Mouse (Mus musculus): ENCODE results near the gene Ankrd28. TPM values are rescaled to one million over a fixed set of nuclear protein-coding genes. Genes with fewer than 3 reads are reported as not detected.

The Ankrd28 gene
- polyA plus RNA-seq, 1 experiment from 2014 or later = 9.9 TPM

DNA sequence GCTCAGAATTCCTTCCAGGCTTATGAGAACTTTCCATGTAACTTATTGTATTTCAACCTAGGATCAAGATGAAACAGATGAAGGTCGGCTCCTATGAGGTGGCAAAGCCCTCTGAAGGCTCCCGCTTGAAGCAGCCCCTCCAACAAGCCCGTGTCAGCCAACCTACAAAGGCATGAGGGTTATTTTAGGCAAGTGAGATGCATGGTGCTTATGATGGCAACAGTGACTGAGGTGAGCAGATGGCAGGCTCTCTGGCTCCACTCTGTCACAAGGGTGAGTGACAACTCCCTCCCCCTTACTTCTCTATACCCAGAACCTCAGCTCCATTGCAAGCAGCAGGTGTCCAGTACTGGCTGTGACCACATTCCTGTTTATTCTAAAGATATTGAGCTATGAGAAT is 133.1 kb downstream of the Ankrd28 start:
- no peak overlapping the region for H3K4me3 ChIP-seq
- no peak overlapping the region for H3K9ac ChIP-seq
- no peak overlapping the region for H3K27ac ChIP-seq
- peaks cover 30% of the 10 kb centered on the region for H3K36me3 ChIP-seq
- 91% methylated on average over 3 of the region's 3 CpGs for WGBS
- no peak for ATAC-seq (ENCODE audit: insufficient number of reproducible peaks, insufficient read depth, low FRiP score, low TSS enrichment)
- H3K27me3 ChIP-seq = no peaks in the 10 kb centered on the region
- no peaks in the 10 kb centered on the region for H3K4me1 ChIP-seq
- H3K4me2 ChIP-seq (replicated peaks) = no peak overlapping the region
- no peaks in the 10 kb centered on the region for H3K9me3 ChIP-seq

DNA sequence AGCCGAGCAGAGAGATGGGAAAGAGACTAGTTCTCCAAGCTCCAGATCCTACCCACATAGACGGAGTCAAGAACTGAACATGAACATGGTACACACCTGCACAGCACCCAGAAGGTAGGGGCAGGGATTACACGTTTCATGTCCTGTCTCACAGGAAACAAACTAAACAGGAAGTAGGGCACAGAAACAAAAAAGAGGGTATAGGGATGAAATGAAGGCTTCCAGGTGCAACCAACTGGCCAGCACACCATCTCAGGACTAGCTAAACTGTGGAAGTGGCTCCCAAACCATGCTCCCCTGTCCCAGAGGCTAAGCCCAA is 133.5 kb downstream of the Ankrd28 start:
- Histone ChIP-seq H3K27me3 (no peaks in the 10 kb centered on the region), H3K9me3 (no peaks in the 10 kb centered on the region), H3K4me3 (no peak overlapping the region), H3K9ac (no peak overlapping the region), H3K4me2 (replicated peaks) (no peak overlapping the region), H3K4me1 (no peaks in the 10 kb centered on the region), H3K36me3 (peaks cover 26% of the 10 kb centered on the region), H3K27ac (no peak overlapping the region)
- 91% methylated on average over 3 of the region's 3 CpGs for WGBS
- no peak for ATAC-seq (ENCODE audit: insufficient number of reproducible peaks, insufficient read depth, low FRiP score, low TSS enrichment)

DNA sequence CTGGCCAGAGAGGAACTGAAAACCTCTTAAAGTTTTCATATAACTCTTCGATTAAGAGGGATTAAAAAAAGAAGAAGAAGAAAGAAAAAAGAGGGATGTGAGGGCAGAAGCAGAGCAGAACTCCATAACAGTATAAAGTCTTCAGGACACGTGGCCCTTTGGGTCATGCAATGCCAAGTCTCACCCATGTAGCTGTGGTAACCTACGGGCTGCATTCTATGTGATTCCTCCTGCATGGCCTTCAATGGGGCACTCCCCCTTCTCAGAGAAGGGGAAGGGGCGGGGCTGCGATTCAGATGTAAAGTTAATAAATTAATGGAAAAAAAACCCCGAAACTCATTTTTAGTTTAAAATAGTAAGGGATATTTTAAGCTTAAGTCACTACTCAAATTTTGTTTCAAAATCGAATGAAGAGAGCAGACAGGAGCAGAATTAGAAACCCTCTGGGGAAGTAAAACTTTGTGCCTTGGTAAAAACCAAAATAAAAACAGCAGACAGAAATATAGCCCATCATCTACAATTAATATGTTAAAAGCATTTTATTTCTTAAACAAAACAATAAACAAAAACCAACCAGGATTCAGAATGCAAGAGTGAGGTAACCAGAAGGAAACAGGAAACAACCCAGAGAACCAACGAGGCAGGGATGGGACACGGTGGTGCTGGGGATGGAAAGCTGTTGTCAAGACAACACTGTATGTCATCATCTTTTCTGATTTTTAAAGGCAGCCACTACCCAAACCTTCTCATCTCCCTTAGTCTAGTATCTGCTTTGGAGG is 134.1 kb downstream of the Ankrd28 start:
- Histone ChIP-seq H3K9ac (no peak overlapping the region), H3K4me3 (no peak overlapping the region), H3K36me3 (peaks cover 22% of the 10 kb centered on the region; the same call in 1 of the 2 replicates), H3K27ac (no peak overlapping the region), H3K4me1 (no peaks in the 10 kb centered on the region), H3K9me3 (no peaks in the 10 kb centered on the region), H3K4me2 (replicated peaks) (no peak overlapping the region), H3K27me3 (no peaks in the 10 kb centered on the region)
- no peak for ATAC-seq (ENCODE audit: insufficient number of reproducible peaks, insufficient read depth, low FRiP score, low TSS enrichment)
- WGBS = 86% methylated on average over 9 of the region's 9 CpGs

DNA sequence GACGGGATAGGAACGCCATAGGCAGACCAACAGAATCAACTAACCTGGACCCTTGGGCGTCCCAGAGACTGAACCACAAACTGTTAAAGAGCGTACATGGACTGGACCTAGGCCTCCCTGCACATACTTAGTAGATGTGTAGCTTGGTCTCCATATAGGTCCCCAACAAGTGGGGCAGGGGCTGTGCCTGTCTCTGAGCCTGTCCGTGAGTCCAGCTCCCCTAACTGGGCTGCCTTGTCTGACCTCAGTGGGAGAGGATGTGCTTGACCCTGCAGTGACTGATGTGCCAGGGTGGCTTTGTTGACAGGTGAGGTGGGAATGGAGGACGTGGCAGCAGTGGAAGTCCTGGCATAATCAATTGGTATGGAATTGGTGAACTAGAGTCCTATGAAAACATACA is 137.9 kb downstream of the Ankrd28 start:
- 88% methylated on average over 6 of the region's 6 CpGs for WGBS
- no peaks in the 10 kb centered on the region for H3K9me3 ChIP-seq
- H3K27ac ChIP-seq = no peak overlapping the region
- H3K4me3 ChIP-seq = no peak overlapping the region
- 0 out of 2 replicates have a peak, but pooled peaks cover 6% of the 10 kb centered on the region for H3K36me3 ChIP-seq
- H3K9ac ChIP-seq = no peak overlapping the region
- no peaks in the 10 kb centered on the region for H3K27me3 ChIP-seq
- no peak overlapping the region for H3K4me2 ChIP-seq (replicated peaks)
- H3K4me1 ChIP-seq = no peaks in the 10 kb centered on the region
- no peak for ATAC-seq (ENCODE audit: insufficient number of reproducible peaks, insufficient read depth, low FRiP score, low TSS enrichment)

DNA sequence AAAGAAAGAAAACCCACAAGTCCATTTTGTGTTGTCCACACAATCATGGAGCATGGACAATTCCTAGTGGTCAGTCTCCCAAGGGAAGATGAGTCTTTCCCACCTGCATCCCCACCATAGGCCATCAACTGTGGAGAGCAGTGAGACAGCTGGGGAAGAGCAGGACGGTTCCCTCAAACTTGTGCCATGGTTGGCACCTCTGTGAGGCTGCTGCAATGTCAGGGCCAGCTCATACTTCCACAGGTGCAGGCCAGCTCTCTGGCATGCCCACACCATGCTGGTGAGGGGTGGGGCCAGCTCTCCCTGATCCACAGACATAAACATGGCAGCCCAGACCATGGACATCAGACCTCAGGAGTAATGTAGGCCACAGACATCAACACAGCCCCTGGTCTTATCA is 144.2 kb downstream of the Ankrd28 start:
- Histone ChIP-seq H3K9me3 (no peaks in the 10 kb centered on the region), H3K4me3 (no peak overlapping the region), H3K27me3 (no peaks in the 10 kb centered on the region), H3K4me1 (no peaks in the 10 kb centered on the region), H3K27ac (no peak overlapping the region), H3K4me2 (replicated peaks) (no peak overlapping the region), H3K9ac (no peak overlapping the region), H3K36me3 (no peaks in the 10 kb centered on the region)
- no peak for ATAC-seq (ENCODE audit: insufficient number of reproducible peaks, insufficient read depth, low FRiP score, low TSS enrichment)
- WGBS = 100% methylated on average over 1 of the region's 1 CpGs

DNA sequence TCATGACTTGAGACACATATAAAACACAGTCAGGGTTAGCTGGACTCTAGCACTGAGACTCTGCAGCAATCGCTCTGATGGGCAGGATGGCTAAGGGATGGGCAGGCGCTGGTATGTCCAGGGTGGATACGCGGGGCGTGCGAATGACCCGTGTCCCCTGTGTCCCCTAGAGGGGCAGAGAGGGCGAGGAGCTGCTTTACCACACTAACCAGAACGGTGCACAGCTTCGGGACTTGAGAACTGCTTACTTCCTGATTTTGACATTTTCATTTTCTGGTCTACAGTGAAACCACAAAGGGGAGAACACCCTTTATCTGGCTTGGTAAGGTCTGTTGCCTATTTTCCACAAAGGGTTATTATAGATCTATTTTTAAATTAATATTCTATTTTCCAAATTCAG is 144.8 kb downstream of the Ankrd28 start:
- WGBS = 83% methylated on average over 10 of the region's 10 CpGs
- no peak overlapping the region for H3K9ac ChIP-seq
- H3K4me2 ChIP-seq (replicated peaks) = no peak overlapping the region
- no peaks in the 10 kb centered on the region for H3K36me3 ChIP-seq
- H3K27ac ChIP-seq = no peak overlapping the region
- H3K4me1 ChIP-seq = no peaks in the 10 kb centered on the region
- ATAC-seq (ENCODE audit: insufficient number of reproducible peaks, insufficient read depth, low FRiP score, low TSS enrichment) = no peak
- no peak overlapping the region for H3K4me3 ChIP-seq
- H3K27me3 ChIP-seq = no peaks in the 10 kb centered on the region
- H3K9me3 ChIP-seq = no peaks in the 10 kb centered on the region

DNA sequence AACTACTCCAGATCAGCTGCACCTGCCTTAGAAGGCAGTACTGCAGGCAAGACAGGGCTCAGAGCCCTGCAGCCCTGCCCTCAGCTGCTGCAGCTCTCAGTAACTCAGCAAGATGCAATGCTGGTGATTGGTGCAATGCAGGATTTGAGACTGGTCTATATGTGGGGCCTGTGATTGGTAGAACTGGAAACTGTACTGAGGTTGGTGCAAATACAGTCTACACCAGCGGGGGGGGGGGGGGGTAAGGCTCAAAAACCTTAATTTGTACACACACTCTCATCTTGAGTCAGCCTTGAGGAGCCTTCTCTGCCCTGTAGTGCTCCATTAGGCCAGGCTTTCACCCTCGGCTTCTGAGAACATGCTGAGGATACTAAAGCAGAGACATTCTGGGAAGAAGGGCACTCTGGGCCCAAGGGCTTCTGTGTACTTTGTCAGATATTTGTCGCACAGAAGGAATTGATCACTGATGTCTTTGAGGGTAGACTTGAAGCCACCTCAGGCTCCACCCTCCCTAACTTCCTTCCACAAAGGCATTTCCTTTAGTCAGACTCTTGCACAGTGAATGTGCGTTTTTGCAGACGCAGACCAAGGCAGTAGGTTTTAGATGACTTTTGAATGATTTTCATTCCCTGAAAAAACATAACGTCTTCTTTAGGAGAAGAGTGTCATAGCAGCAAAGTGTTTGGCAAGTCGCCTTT is 146.0 kb downstream of the Ankrd28 start:
- ATAC-seq (ENCODE audit: insufficient number of reproducible peaks, insufficient read depth, low FRiP score, low TSS enrichment) = no peak
- H3K4me2 ChIP-seq (replicated peaks) = no peak overlapping the region
- H3K4me1 ChIP-seq = no peaks in the 10 kb centered on the region
- H3K27ac ChIP-seq = no peak overlapping the region
- H3K27me3 ChIP-seq = no peaks in the 10 kb centered on the region
- H3K9me3 ChIP-seq = no peaks in the 10 kb centered on the region
- no peak overlapping the region for H3K4me3 ChIP-seq
- no peak overlapping the region for H3K9ac ChIP-seq
- 61% methylated on average over 7 of the region's 7 CpGs for WGBS
- no peaks in the 10 kb centered on the region for H3K36me3 ChIP-seq

DNA sequence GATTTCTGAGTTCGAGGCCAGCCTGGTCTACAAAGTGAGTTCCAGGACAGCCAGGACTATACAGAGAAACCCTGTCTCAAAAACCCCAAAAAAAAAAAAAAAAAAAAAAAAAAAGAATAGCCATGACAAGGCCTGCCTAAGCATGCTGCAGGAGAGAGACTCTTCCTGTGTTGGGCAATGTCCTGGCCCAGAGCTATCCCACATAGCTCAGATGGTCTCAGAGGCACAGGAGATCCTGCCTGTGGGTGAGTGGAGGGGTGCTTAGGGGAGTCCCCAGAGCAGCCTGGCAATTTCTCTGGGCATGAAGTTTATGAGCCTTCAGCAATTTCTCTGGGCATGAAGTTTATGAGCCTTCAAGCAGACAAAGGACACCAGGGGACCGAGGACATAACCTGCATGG is 146.8 kb downstream of the Ankrd28 start:
- Histone ChIP-seq H3K36me3 (no peaks in the 10 kb centered on the region), H3K9me3 (no peaks in the 10 kb centered on the region), H3K4me3 (no peak overlapping the region), H3K27ac (no peak overlapping the region), H3K9ac (no peak overlapping the region), H3K4me2 (replicated peaks) (no peak overlapping the region), H3K27me3 (no peaks in the 10 kb centered on the region), H3K4me1 (no peaks in the 10 kb centered on the region)
- 83% methylated on average over 2 of the region's 2 CpGs for WGBS
- ATAC-seq (ENCODE audit: insufficient number of reproducible peaks, insufficient read depth, low FRiP score, low TSS enrichment) = no peak

DNA sequence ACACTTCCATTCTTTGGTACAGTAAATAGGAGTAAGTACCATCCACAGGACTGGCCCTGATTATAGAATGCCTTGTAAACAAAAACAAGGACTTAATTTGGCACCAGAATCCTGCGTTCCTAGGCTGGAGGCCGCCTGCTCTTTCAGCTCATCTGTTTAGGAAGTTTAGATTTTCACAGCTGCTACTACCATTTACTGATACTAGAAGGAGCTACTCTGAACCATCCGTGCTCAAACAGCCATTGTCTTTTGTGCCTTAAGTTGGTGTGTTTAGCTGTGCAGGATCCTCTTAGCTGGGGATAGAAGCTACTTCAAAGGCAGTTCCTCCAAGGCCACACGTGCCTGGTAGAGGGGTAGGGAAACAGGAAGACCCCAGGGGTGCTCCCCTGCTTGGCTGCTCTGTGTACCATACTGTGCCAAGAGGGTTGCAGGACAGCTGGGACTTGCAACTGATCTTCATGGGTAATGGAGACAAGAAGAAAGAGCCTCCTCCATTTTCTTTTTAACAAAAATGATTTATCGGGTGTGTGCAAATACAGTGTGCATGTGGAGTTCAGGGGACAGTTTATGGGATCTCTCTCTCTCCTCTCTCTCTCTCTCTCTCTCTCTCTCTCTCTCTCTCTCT is 148.4 kb downstream of the Ankrd28 start:
- no peak for ATAC-seq (ENCODE audit: insufficient number of reproducible peaks, insufficient read depth, low FRiP score, low TSS enrichment)

DNA sequence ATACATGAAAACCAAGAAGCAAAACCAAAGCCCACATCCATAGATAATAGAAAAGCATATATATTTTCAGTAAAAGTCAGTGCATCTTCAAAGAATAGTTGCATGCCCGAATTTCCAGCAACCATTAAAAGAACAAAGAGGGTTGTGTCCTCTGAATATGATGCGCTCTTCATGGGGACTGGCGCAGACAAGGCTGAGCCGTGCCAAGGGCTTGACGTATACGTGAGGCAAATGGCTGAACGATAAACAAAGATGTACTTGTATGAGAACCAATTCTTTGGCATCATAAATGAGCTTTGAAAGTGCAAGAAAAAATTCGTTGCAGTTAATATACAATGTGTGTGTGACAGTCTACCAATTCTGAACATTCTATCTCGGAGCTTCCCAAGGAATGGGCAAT is 149.2 kb downstream of the Ankrd28 start:
- no peak overlapping the region for H3K9ac ChIP-seq
- WGBS = 78% methylated on average over 9 of the region's 9 CpGs

More for the DNA sequence above, 148.4 kb downstream of the Ankrd28 start:
- H3K36me3 ChIP-seq = no peaks in the 10 kb centered on the region
- H3K9ac ChIP-seq = no peak overlapping the region
- no peak overlapping the region for H3K4me2 ChIP-seq (replicated peaks)
- no peaks in the 10 kb centered on the region for H3K27me3 ChIP-seq
- H3K4me3 ChIP-seq = no peak overlapping the region
- H3K9me3 ChIP-seq = no peaks in the 10 kb centered on the region
- H3K27ac ChIP-seq = no peak overlapping the region
- no peaks in the 10 kb centered on the region for H3K4me1 ChIP-seq
- 41% methylated on average over 5 of the region's 5 CpGs for WGBS

DNA sequence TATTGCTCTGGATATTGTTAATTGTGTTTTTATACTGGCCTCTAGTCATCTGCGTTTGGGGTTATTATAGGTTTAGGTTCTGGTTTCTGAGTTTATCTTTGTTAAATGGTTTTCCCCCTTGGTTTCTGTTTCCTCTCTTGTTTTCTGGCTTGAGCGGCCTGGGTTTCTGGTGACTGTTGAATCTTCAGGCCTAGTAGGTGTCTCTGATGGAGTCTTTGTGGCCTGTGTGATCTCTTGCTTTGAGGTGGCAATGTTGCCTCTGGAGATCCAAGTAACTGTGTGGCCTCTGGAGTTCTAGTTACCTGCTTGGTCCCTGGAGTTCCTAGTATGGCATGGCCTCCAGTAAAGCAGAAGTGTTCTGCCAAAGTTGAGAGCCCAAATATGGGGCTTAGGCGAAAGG is 149.8 kb downstream of the Ankrd28 start:
- Histone ChIP-seq H3K9ac (no peak overlapping the region), H3K4me3 (no peak overlapping the region), H3K4me1 (no peaks in the 10 kb centered on the region), H3K4me2 (replicated peaks) (no peak overlapping the region), H3K27ac (no peak overlapping the region), H3K27me3 (no peaks in the 10 kb centered on the region), H3K9me3 (no peaks in the 10 kb centered on the region), H3K36me3 (no peaks in the 10 kb centered on the region)
- WGBS = 90% methylated on average over 3 of the region's 3 CpGs
- ATAC-seq (ENCODE audit: insufficient number of reproducible peaks, insufficient read depth, low FRiP score, low TSS enrichment) = no peak

More for the DNA sequence above, 149.2 kb downstream of the Ankrd28 start:
- Histone ChIP-seq H3K4me3 (no peak overlapping the region), H3K27me3 (no peaks in the 10 kb centered on the region), H3K4me1 (no peaks in the 10 kb centered on the region), H3K36me3 (no peaks in the 10 kb centered on the region), H3K4me2 (replicated peaks) (no peak overlapping the region), H3K9me3 (no peaks in the 10 kb centered on the region), H3K27ac (no peak overlapping the region)
- no peak for ATAC-seq (ENCODE audit: insufficient number of reproducible peaks, insufficient read depth, low FRiP score, low TSS enrichment)
